Mouse (Mus musculus): ENCODE data around the gene Ddx19b. TPM values are rescaled to one million over a fixed set of nuclear protein-coding genes. Genes with fewer than 3 reads are reported as not detected.

Ddx19b gene
- total and polyA plus RNA-seq, 3 experiments: 12.6 to 14.4 (median 13.5) TPM

- dilution Hi-C loops (cut with MboI; ENCODE audit: extremely low pct_ligation_motif_present, extremely low pct_unique_long_range_greater_than_20kb, low sequenced_read_pairs) (no loop called here), in situ Hi-C loops (cut with MboI; ENCODE audit: low pct_ligation_motif_present, low pct_unique_long_range_greater_than_20kb, low sequenced_read_pairs) (no loop called here)
- Histone ChIP-seq H3K4me3 (replicated peaks in 1 of 3; ENCODE audit: low read depth in 2 of 3, low read length in 2 of 3, poor library complexity in 1 of 3) (peak overlapping the region in 1 of 3 experiments; percentile 11), H3K27me3 (replicated peaks) (peaks cover 29% of the 10 kb centered on the region), H3K79me2 (replicated peaks; ENCODE audit: control insufficient read depth, extremely low read depth, insufficient read depth, poor library complexity, severe bottlenecking) (0 out of 2 replicates have a peak, but pooled peaks cover under 1% of the 10 kb centered on the region), H3K4me2 (ENCODE audit: insufficient read depth, low read depth, poor library complexity, severe bottlenecking) (peak overlapping the region; percentile 81), H3K9me3 (replicated peaks; ENCODE audit: low read length) (no peaks in the 10 kb centered on the region), H3K36me3 (replicated peaks in 1 of 2; ENCODE audit: control insufficient read depth in 1 of 2, insufficient read depth in 1 of 2, low read length in 1 of 2) (peaks cover 3 to 8% of the 10 kb centered on the region in 2 experiments), H3K9ac (ENCODE audit: insufficient read depth, low read depth) (no peak overlapping the region), H3K27ac (ENCODE audit: insufficient read depth, low read depth) (no peak overlapping the region), H3K4me1 (ENCODE audit: control insufficient read depth in 1 of 2, insufficient read depth in 2 of 2) (peaks cover 4 to 21% of the 10 kb centered on the region in 2 experiments)
- TF ChIP-seq SIN3A (IDR thresholded peaks at IDR 0.05; ENCODE audit: low read length) (0 out of 2 replicates have a peak, but pooled peaks have one; percentile 44), MAX (IDR thresholded peaks at IDR 0.05; ENCODE audit: low read length) (no peak)
- DNase-seq (ENCODE audit: extremely low read depth): no peak
Measured at GRCm38 (mm10) chr8:111062893-111063292, 31.3 kb upstream of the Ddx19b start.

- DNase-seq (ENCODE audit: extremely low read depth): peak; percentile 85
- Histone ChIP-seq H3K9ac (ENCODE audit: insufficient read depth, low read depth) (peak overlapping the region; percentile 21; the same call in 1 of the 2 replicates), H3K27me3 (replicated peaks) (peaks cover 29% of the 10 kb centered on the region), H3K4me1 (ENCODE audit: control insufficient read depth in 1 of 2, insufficient read depth in 2 of 2) (peaks cover 5 to 28% of the 10 kb centered on the region in 2 experiments), H3K4me3 (replicated peaks in 1 of 3; ENCODE audit: low read depth in 2 of 3, low read length in 2 of 3, poor library complexity in 1 of 3) (peak overlapping the region; percentile 70 to 98 (median 76)), H3K9me3 (replicated peaks; ENCODE audit: low read length) (no peaks in the 10 kb centered on the region), H3K79me2 (replicated peaks; ENCODE audit: control insufficient read depth, extremely low read depth, insufficient read depth, poor library complexity, severe bottlenecking) (peaks cover 7% of the 10 kb centered on the region; the same call in 1 of the 2 replicates), H3K27ac (ENCODE audit: insufficient read depth, low read depth) (no peak overlapping the region), H3K4me2 (ENCODE audit: insufficient read depth, low read depth, poor library complexity, severe bottlenecking) (peak overlapping the region; percentile 81), H3K36me3 (replicated peaks in 1 of 2; ENCODE audit: control insufficient read depth in 1 of 2, insufficient read depth in 1 of 2, low read length in 1 of 2) (peaks cover 5 to 15% of the 10 kb centered on the region in 2 experiments)
- in situ Hi-C loops (cut with MboI; ENCODE audit: low pct_ligation_motif_present, low pct_unique_long_range_greater_than_20kb, low sequenced_read_pairs): no loop called here
- dilution Hi-C loops (cut with MboI; ENCODE audit: extremely low pct_ligation_motif_present, extremely low pct_unique_long_range_greater_than_20kb, low sequenced_read_pairs): no loop called here
- TF ChIP-seq MYC (IDR thresholded peaks at IDR 0.05; ENCODE audit: low read depth, low read length) (no peak), ZNF384 (IDR thresholded peaks at IDR 0.05; ENCODE audit: low read depth, low read length) (no peak), E2F4 (IDR thresholded peaks at IDR 0.05; ENCODE audit: insufficient replicate concordance, low read depth, low read length) (peak; percentile 81; the same call in 1 of the 2 replicates), TBP (conservative IDR thresholded peaks at IDR 0.05; ENCODE audit: low read depth, low read length) (peak; percentile 100), ZC3H11A (IDR thresholded peaks at IDR 0.05; ENCODE audit: low read depth, low read length) (no peak), PAX5 (IDR thresholded peaks at IDR 0.05; ENCODE audit: low read length) (no peak), NRF1 (IDR thresholded peaks at IDR 0.05; ENCODE audit: low read depth, low read length) (peak; percentile 62), MAFK (IDR thresholded peaks at IDR 0.05; ENCODE audit: insufficient replicate concordance, low read length) (peak; percentile 95), CHD2 (IDR thresholded peaks at IDR 0.05; ENCODE audit: low read length) (no peak), MXI1 (IDR thresholded peaks at IDR 0.05; ENCODE audit: low read depth, low read length) (no peak), KAT2A (IDR thresholded peaks at IDR 0.05; ENCODE audit: insufficient replicate concordance, low read length) (peak; percentile 76; the same call in 1 of the 2 replicates), IRF4 (IDR thresholded peaks at IDR 0.05; ENCODE audit: low read depth, low read length) (0 out of 2 replicates have a peak, but pooled peaks have one; percentile 31), MEF2A (IDR thresholded peaks at IDR 0.05; ENCODE audit: borderline replicate concordance, low read depth, low read length) (peak; percentile 12; the same call in 1 of the 2 replicates), ELF1 (IDR thresholded peaks at IDR 0.05; ENCODE audit: low read depth, low read length) (peak; percentile 98)
Measured at GRCm38 (mm10) chr8:111062072-111062757, 30.7 kb upstream of the Ddx19b start.

Data from CH12.LX (cell line).